13 mouse cellular contexts compared by ENCODE assay signal in genomic region chr3:40522446-40522845, GRCm38 (mm10). TPM values are rescaled to one million over a fixed set of nuclear protein-coding genes. Genes with fewer than 3 reads are reported as not detected.
A peak's percentile ranks its signal among the peaks of the same experiment; 100 is the strongest.
DNase-seq lines count a peak whose midpoint lies in the region; ATAC-seq and TF ChIP-seq lines count a peak whose summit lies in the region.
"Had no signal": no experiment of that assay in that cellular context is flagged by ENCODE, and none has a peak within 500 bp of the region (broad histone marks: within the 10 kb centered on the region; RNA-seq: fewer than 3 reads in every experiment).

No protein-coding gene starts in this region.

- no peak overlapping the region for H3K4me3 ChIP-seq in hindbrain, embryonic 12.5 days
- H3K4me3 ChIP-seq in hindbrain, embryonic 11.5 days (ENCODE audit: low read depth, low read length) = no peak overlapping the region
- peak overlapping the region; percentile 69 for H3K4me3 ChIP-seq in testis, adult 2 months (ENCODE audit: control insufficient read depth, low read depth, low read length)
- H3K4me3 ChIP-seq: limb, embryonic 13.5 days; midbrain, embryonic 12.5 days had no signal

- no peak for TF ChIP-seq CTCF in testis, adult 2 months (IDR thresholded peaks at IDR 0.05; ENCODE audit: control insufficient read depth, insufficient read depth, insufficient replicate concordance, low read depth, low read length)

- H3K4me1 ChIP-seq in hindbrain, embryonic 12.5 days = peaks cover 8% of the 10 kb centered on the region
- H3K4me1 ChIP-seq in hindbrain, embryonic 11.5 days (replicated peaks; ENCODE audit: control insufficient read depth, insufficient read depth, low read length) = no peaks in the 10 kb centered on the region
- peaks cover 10% of the 10 kb centered on the region for H3K4me1 ChIP-seq in testis, adult 2 months (ENCODE audit: control insufficient read depth, insufficient read depth, low read length)
- H3K4me1 ChIP-seq: midbrain, embryonic 12.5 days had no signal

- 29% methylated on average over 6 of the region's 6 CpGs for WGBS in hindbrain, embryonic 12.5 days
- WGBS in hindbrain, embryonic 11.5 days = 41% methylated on average over 6 of the region's 6 CpGs

- no peak for ATAC-seq in hindbrain, embryonic 12.5 days (ENCODE audit: low FRiP score)
- no peak for ATAC-seq in hindbrain, embryonic 11.5 days (ENCODE audit: low FRiP score)
- ATAC-seq: forebrain, postnatal 0 days had no signal

- no peak overlapping the region for H3K27ac ChIP-seq in hindbrain, embryonic 12.5 days
- no peak overlapping the region for H3K27ac ChIP-seq in hindbrain, embryonic 11.5 days (ENCODE audit: low read depth, low read length)
- no peak overlapping the region for H3K27ac ChIP-seq in testis, adult 2 months (ENCODE audit: control insufficient read depth, insufficient read depth, low read depth, low read length)
- H3K27ac ChIP-seq: limb, embryonic 13.5 days; midbrain, embryonic 12.5 days had no signal

- no peaks in the 10 kb centered on the region for H3K36me3 ChIP-seq in hindbrain, embryonic 12.5 days
- no peaks in the 10 kb centered on the region for H3K36me3 ChIP-seq in hindbrain, embryonic 11.5 days (ENCODE audit: control insufficient read depth, insufficient read depth, low read length)
- H3K36me3 ChIP-seq in testis, adult 2 months (ENCODE audit: control insufficient read depth, insufficient read depth, low read length) = no peaks in the 10 kb centered on the region
- H3K36me3 ChIP-seq: limb, embryonic 13.5 days; midbrain, embryonic 12.5 days had no signal

- no peak for DNase-seq in hindbrain, embryonic 11.5 days (ENCODE audit: low spot score)
- no peak for DNase-seq in testis, postnatal 14 days (ENCODE audit: low spot score)
- DNase-seq in induced T-regulatory cell, adult 2 months (ENCODE audit: low read depth) = peak; percentile 29
- DNase-seq in cerebellum, postnatal 10 days = no peak
- DNase-seq in thymus, postnatal 14 days = no peak
- DNase-seq: adrenal gland, adult 8-10 months; forebrain, postnatal 0 days; kidney, adult 11 months; layer of hippocampus, adult 9-11 months had no signal

- H3K9me3 ChIP-seq in hindbrain, embryonic 12.5 days (replicated peaks) = no peaks in the 10 kb centered on the region
- H3K9me3 ChIP-seq in hindbrain, embryonic 11.5 days (ENCODE audit: control insufficient read depth, low read length) = no peaks in the 10 kb centered on the region
- H3K9me3 ChIP-seq: limb, embryonic 13.5 days; midbrain, embryonic 12.5 days had no signal

- H3K27me3 ChIP-seq in hindbrain, embryonic 12.5 days = peaks cover 6% of the 10 kb centered on the region
- H3K27me3 ChIP-seq in hindbrain, embryonic 11.5 days (ENCODE audit: control insufficient read depth, insufficient read depth, low read length) = no peaks in the 10 kb centered on the region
- H3K27me3 ChIP-seq in testis, adult 2 months (ENCODE audit: control insufficient read depth, insufficient read depth, low read length) = no peaks in the 10 kb centered on the region

- H3K4me2 ChIP-seq in hindbrain, embryonic 12.5 days (replicated peaks) = peak overlapping the region; percentile 6; the same call in 1 of the 2 replicates
- H3K4me2 ChIP-seq in hindbrain, embryonic 11.5 days (replicated peaks; ENCODE audit: low read depth, low read length) = no peak overlapping the region
- H3K4me2 ChIP-seq: limb, embryonic 13.5 days had no signal

- no peak for TF ChIP-seq POLR2A in testis, adult 2 months (IDR thresholded peaks at IDR 0.05; ENCODE audit: control insufficient read depth, low read depth, low read length)

- H3K9ac ChIP-seq in hindbrain, embryonic 12.5 days = no peak overlapping the region
- H3K9ac ChIP-seq in hindbrain, embryonic 11.5 days (ENCODE audit: low read depth, low read length) = no peak overlapping the region
- H3K9ac ChIP-seq: forebrain, postnatal 0 days; midbrain, embryonic 12.5 days had no signal

RNA-seq across cellular contexts. Expression of gene Intu, which starts 8.6 kb away (rescaled TPM):
- 6.6 and 6.8 TPM in 2 replicates for polyA plus RNA-seq in hindbrain, embryonic 12.5 days (2016; fragmentation: Nextera tagmentation; extraction: Ambion mirVana)
- 8.5 and 9.1 TPM in 2 replicates for polyA plus RNA-seq in hindbrain, embryonic 11.5 days (2014; fragmentation: Nextera tagmentation; extraction: Ambion mirVana)
- 2.2 and 2.5 TPM in 2 replicates for polyA plus RNA-seq in testis, adult 2 months (2012; rRNA removed)
